Mouse (Mus musculus) G1E (cell line): ENCODE data around the gene Alg12.
"Not testable (repeated sequence)": the region's sequence is repeated elsewhere in the genome, so short reads cannot be mapped to it uniquely, and the experiment has no call there.

ENCODE experiments used
- CTCF ChIP-seq: IDR thresholded peaks from 2 replicates; pipeline ENCODE4 v1.5.1; 2012; ENCODE audit warnings: low read depth, low read length, inconsistent platforms, mixed read lengths
- POLR2AphosphoS5 ChIP-seq: IDR thresholded peaks from 2 replicates; pipeline ENCODE4 v1.6.1; 2012; ENCODE audit warnings: low read depth, low read length, inconsistent platforms; ENCODE audit not compliant: insufficient replicate concordance

DNA sequence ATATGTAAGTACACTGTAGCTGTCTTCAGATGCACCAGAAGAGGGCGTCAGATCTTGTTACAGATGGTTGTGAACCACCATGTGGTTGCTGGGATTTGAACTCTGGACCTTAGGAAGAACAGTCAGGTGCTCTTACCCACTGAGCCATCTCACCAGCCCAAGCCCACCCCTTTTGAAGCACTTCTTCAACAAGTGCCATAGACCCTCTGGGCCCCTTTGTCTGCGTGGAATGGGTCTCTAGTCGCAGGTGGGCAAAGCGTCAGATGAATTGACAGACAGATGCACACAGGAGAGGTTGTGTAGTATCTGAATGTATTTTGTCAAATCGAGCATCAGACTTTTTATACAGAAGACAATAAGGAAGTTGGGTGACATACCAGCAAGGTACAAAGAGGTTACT lies 24.4 kb downstream of the Alg12 start:
- TF ChIP-seq CTCF, POLR2AphosphoS5: not testable (repeated sequence)
